Mouse (Mus musculus) heart, postnatal 25 days (tissue): ENCODE results near the gene Spaca7. TPM values are rescaled to one million over a fixed set of nuclear protein-coding genes. Genes with fewer than 3 reads are reported as not detected.
"Not testable (repeated sequence)": the region's sequence is repeated elsewhere in the genome, so short reads cannot be mapped to it uniquely, and the experiment has no call there.

Experiments
- DNase-seq: peaks from one replicate; pipeline ENCODE4 v3.0.0; 2022; ENCODE audit warnings: low spot score
- intact Hi-C: fragments of 180-260 bp; cut with DNase I; formaldehyde crosslinking; loops from one replicate; pipeline ENCODE4 v1.15.1; 2025
- total RNA-seq, 2 experiments: library from RNA; stranded (reverse); gene quantifications; 2 replicates each; pipeline ENCODE4 v1.2.3; 2021

The Spaca7 gene
- total RNA-seq, 2 experiments from 2014 or later, result not detected

DNA sequence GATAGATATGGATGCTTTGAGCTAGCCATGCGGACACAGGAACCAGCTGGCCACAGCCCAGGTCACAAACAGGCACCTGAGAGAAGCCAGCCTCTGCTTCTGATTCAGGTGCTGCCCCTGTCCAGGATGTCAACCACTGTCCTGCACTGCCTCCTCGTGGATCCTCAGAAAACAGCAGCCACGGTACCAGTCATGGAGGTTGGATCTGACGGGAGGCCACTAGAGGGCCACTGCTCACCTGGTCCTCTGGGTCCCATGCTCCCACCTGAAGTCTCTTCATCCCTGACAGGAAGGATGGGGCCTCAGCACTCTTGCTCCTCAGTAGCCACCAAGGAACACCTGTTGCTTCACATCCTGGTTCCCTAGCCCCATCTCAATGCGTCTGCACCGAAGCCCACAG lies 34.4 kb downstream of the Spaca7 start:
- DNase-seq, result no peak
- intact Hi-C loops, result loop anchor here (2.0 kb wide), 1 partner anchor 650 kb away; no protein-coding TSS in a partner anchor

- DNase-seq, result no peak
- intact Hi-C loops, result no loop called here
Measured at GRCm38 (mm10) chr8:12608810-12609209, 36.0 kb downstream of the Spaca7 start.

- intact Hi-C loops, result no loop called here
Measured at GRCm38 (mm10) chr8:12609752-12610449, 37.1 kb downstream of the Spaca7 start.

DNA sequence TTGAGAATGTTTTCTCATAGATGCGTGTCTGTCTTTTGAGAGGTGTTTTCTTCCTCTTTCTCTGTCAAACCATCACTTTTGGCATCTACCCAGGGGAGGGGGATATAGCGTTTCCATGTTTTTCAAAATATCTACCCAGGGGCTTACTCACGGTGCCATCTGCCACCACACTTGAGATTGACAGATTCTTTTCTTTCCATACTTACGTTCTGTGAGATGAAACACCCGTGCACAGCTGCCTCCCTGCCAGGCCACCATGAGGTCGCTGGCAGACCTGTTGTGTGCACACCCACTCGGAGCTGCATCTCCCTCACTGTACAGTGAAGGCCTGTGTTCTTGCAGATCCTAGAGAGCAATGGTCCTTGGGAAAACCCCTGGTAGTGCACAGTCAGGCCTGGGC lies 40.4 kb downstream of the Spaca7 start:
- intact Hi-C loops, result no loop called here
- DNase-seq, result no peak

More at GRCm38 (mm10) chr8:12609752-12610449, 37.1 kb downstream of the Spaca7 start:
- DNase-seq, result no peak

- DNase-seq, intact Hi-C loops: not testable (repeated sequence)
Measured at GRCm38 (mm10) chr8:12617369-12617768, 44.5 kb downstream of the Spaca7 start.

DNA sequence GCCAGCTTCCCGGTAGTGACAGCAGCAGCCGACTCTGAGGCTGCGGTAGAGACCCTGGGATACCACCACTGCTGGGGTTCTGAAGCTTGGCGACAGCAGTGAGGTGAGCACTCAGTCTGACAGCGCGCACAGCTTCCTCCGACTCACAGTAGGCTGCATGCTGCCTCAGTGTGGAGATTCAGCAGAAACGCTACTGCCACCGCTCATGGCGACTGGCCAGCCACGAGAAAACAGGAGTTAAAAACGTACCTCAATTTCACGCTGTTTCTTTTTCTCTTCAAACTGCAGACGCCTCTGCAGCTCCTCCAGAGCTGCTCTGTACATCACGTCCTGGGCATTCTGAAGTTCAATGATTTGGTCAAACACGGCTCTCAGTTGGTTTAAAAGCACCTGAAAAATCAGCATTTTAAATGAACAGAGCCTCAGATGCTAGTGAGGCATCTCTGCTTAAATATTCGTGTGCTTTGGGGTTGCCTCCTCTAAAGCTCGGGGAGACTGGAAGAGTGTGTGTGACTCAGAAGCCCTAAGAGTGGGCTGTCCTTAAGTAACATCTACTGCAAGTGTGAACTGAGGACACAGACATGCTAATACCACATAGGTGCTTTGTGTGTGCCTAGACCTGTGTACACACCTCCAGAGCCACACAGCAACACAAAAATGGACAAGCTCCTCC lies 48.9 kb downstream of the Spaca7 start:
- DNase-seq, result no peak
- intact Hi-C loops, result no loop called here

DNA sequence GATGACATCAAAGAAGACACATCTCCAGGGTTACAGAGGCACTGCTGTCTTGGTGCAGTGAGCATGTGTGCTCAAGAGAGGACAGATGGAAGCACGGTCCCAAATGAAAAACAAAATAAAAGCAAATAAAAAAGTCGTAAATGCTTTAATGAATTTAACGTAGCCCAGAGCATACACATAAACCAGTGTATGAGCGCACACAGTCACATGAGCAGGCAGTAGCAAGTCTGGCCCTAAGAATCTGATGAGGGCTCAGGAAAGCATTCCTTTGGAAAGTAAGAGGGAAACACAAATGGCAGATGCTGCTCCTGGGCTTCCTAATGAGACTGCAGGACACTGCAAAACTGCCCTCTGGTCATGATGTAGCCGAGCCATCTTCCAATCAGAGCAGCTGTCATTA lies 53.1 kb downstream of the Spaca7 start:
- no peak for DNase-seq
- intact Hi-C loops, result no loop called here

DNA sequence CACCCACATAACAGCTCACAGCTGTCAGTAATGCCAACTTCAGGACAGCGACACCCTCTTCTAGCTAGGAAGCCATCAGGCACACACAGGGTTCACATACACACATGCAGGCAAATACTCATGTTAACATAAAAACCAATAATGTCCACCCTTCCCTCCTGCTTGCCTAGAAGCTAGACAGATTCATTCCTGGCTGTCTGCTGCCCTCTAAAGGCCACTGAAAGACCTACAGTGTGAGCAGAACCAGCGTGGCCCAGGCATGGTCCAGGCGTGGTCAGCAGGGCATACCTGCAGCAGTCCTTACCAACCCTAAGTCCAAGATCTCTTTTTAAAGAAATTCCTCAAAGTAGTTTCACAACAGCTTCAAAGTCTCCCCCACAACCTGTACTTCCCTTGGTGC lies 56.2 kb downstream of the Spaca7 start:
- DNase-seq, result no peak
- intact Hi-C loops, result no loop called here

DNA sequence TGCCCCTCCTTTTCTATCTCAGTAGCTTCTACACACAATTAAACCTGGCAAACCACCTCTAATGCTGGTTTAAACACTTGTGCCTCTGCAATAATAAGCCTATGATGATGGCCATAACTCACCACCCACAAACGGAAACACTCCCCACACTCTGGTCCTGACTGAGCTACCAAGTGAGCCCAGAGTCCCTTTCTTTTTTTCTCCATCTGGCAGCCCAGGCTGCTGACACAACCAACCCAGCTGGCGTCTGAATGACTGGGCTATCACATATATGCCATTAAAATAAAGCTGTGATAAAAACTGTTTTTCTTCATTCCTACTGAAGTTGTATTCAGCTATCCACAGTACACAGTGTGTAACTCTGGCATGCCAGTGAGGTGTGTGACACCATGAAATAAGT lies 62.5 kb downstream of the Spaca7 start:
- DNase-seq, result no peak
- intact Hi-C loops, result no loop called here

- DNase-seq, result no peak
- intact Hi-C loops, result no loop called here
Measured at GRCm38 (mm10) chr8:12638446-12638845, 65.6 kb downstream of the Spaca7 start.

GRCm38 (mm10) chr8:12641527-12641926 lies 68.7 kb downstream of the Spaca7 start:
- no peak for DNase-seq
- intact Hi-C loops, result no loop called here

GRCm38 (mm10) chr8:12644341-12644740 lies 71.5 kb downstream of the Spaca7 start:
- intact Hi-C loops, result no loop called here
- no peak for DNase-seq

DNA sequence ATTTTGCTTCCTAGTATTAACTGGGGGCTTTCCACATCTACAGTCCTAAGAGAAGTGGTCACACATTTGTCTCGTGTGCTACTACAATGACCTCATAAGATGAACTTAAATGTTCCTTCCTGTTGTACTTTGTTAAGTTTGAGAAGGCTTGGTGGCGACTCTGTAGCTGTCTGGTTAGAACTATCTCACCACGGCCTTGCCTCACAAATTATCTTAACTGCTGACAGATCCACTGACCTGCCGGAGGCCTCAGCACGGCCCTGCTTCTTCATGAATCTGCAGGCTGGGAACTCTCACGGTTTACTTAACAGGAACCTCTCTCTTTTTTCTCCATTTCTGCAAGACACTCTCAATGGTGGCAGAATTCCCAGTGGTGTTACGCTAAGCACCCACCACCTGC lies 72.1 kb downstream of the Spaca7 start:
- intact Hi-C loops, result no loop called here
- DNase-seq, result no peak

DNA sequence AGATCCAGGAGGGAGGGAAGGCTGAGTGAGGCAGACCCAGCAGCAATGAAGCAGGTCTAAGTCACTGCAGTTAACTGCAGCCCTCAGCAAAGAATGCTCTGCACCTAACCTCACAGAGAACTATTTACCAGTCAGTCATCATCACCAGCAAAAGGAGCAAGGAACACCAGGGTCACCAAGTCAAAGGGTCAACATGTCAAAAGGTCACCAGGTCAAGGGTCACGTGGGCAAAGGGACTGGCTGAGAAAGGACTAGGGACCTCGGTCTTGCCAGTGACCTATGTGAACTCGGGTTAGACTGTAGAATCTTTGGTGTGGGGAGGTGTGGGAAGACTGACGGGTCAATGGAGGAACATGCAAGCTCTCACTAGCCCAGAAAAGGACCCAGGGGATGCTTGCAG lies 73.7 kb downstream of the Spaca7 start:
- no peak for DNase-seq
- intact Hi-C loops, result no loop called here

DNA sequence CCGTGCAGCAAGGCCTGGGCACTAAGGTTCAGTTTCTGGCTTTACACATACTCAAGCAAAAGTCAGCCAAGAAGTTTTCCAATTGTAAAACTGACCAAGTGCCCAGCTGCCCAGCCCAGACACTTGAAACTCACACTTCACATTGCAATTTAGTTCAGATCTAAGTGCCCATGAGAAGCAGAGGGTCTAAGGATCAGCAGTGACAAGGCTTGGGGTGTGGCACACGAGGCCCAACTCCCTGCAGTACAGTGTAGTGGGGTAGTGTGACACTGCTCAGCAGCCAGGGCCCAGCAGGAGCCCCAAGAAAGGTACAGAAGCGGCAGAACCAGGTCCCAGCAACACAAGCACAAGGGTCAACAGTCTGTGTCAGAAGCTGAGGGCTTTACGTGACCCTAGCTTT lies 76.1 kb downstream of the Spaca7 start:
- intact Hi-C loops, result no loop called here
- DNase-seq, result no peak

Other genes with a start within 250 kb of the Spaca7 start
- not detected for gene Sox1, start 177.7 kb upstream of the Spaca7 start, total RNA-seq
- gene Tubgcp3, start 99.2 kb downstream of the Spaca7 start, total RNA-seq, result 10 to 100 TPM; 11.1 to 12.6 TPM
- gene Atp11a, start 184.0 kb downstream of the Spaca7 start, total RNA-seq, result 10 to 100 TPM; 82.7 to 84.0 TPM